ENCODE assay signal across 9 mouse cellular contexts in genomic region chr16:10849965-10850861, GRCm38 (mm10). TPM values are rescaled to one million over a fixed set of nuclear protein-coding genes. Genes with fewer than 3 reads are reported as not detected.
A peak's percentile ranks its signal among the peaks of the same experiment; 100 is the strongest.
DNase-seq lines count a peak whose midpoint lies in the region; ATAC-seq and TF ChIP-seq lines count a peak whose summit lies in the region.
"Had no signal": no experiment of that assay in that cellular context is flagged by ENCODE, and none has a peak within 500 bp of the region (broad histone marks: within the 10 kb centered on the region; RNA-seq: fewer than 3 reads in every experiment).

No protein-coding gene starts in this region.

- H3K4me2 ChIP-seq in heart, embryonic 13.5 days: no peak overlapping the region

- intact Hi-C loops in left cerebral cortex, postnatal 10 days (cut with DNase I): loop anchor here (5.0 kb wide), 1 partner anchor 278 kb away; no protein-coding TSS in a partner anchor

- H3K27me3 ChIP-seq in cerebellum, adult 2 months (ENCODE audit: control insufficient read depth, insufficient read depth, low read length): no peaks in the 10 kb centered on the region
- H3K27me3 ChIP-seq in heart, embryonic 13.5 days (replicated peaks): no peaks in the 10 kb centered on the region

- no peak for TF ChIP-seq CTCF in cerebellum, adult 2 months (IDR thresholded peaks at IDR 0.05; ENCODE audit: borderline replicate concordance, insufficient read depth, low read depth, low read length)

- H3K4me3 ChIP-seq in cerebellum, adult 2 months (replicated peaks; ENCODE audit: insufficient read depth, low read depth, low read length): peak overlapping the region; percentile 15
- H3K4me3 ChIP-seq in heart, embryonic 13.5 days: no peak overlapping the region

- ATAC-seq in heart, embryonic 13.5 days (ENCODE audit: extremely low read depth, insufficient number of reproducible peaks, low FRiP score, low TSS enrichment): no peak
- no peak for ATAC-seq in erythroblast, adult 5-6 weeks (replicated peaks; ENCODE audit: low FRiP score, poor library complexity, severe bottlenecking)

- peaks cover 32% of the 10 kb centered on the region for H3K4me1 ChIP-seq in cerebellum, adult 2 months (ENCODE audit: control insufficient read depth, insufficient read depth, low read length)
- peaks cover 36% of the 10 kb centered on the region for H3K4me1 ChIP-seq in heart, embryonic 13.5 days

- peak; percentile 29 to 63 for DNase-seq in left cerebral cortex, postnatal 10 days (ENCODE audit: extremely low spot score in 1 of 2, low spot score in 2 of 2)
- DNase-seq in left cerebral cortex, adult 11 months (ENCODE audit: low spot score): no peak
- DNase-seq in cerebellum, adult 2 months: peak; percentile 91 to 92
- peak; percentile 40 to 53 for DNase-seq in layer of hippocampus, postnatal 36 days
- peak; percentile 73 to 77 for DNase-seq in right cerebral cortex, postnatal 10 days (ENCODE audit: low spot score in 2 of 2)
- no peak for DNase-seq in spleen, postnatal 14 days (ENCODE audit: low spot score in 2 of 2)

- H3K9me3 ChIP-seq in heart, embryonic 13.5 days: no peaks in the 10 kb centered on the region

- H3K9ac ChIP-seq in heart, embryonic 13.5 days: no peak overlapping the region

- WGBS in cerebellum, adult 2 months: 21% methylated on average over 12 of the region's 12 CpGs
- WGBS in heart, embryonic 13.5 days: 52% methylated on average over 12 of the region's 12 CpGs

- H3K36me3 ChIP-seq in heart, embryonic 13.5 days: 0 out of 2 replicates have a peak, but pooled peaks cover 2% of the 10 kb centered on the region

- H3K27ac ChIP-seq in cerebellum, adult 2 months (ENCODE audit: insufficient read depth, low read length): peak overlapping the region; percentile 89
- 0 out of 2 replicates have a peak overlapping the region, but pooled peaks have one; percentile 24 for H3K27ac ChIP-seq in heart, embryonic 13.5 days (replicated peaks)

- no peak for TF ChIP-seq POLR2A in cerebellum, adult 2 months (IDR thresholded peaks at IDR 0.05; ENCODE audit: borderline replicate concordance, insufficient read depth, low read length)

RNA-seq across cellular contexts. Expression of gene Rmi2, which starts 15.4 kb away (rescaled TPM):
- total RNA-seq in left cerebral cortex, postnatal 10 days (2021): under 1 TPM; 0.19 to 0.51 TPM
- 0.52 and 0.74 TPM in 2 replicates for polyA plus RNA-seq in cerebellum, adult 2 months (2012; rRNA removed)
- 2.8 and 3.9 TPM in 2 replicates for polyA plus RNA-seq in heart, embryonic 13.5 days (2015; fragmentation: Nextera tagmentation; extraction: Ambion mirVana)
- total RNA-seq in layer of hippocampus, postnatal 36 days (2021): under 1 TPM; 0.20 to 0.28 TPM
- total RNA-seq in erythroblast, adult 5-6 weeks (2015; ENCODE audit: low replicate concordance): 0.96 and 3.8 TPM in 2 replicates
- total RNA-seq in erythroblast, adult 5-6 weeks (2017; ENCODE audit: low replicate concordance): 1.3 and 2.1 TPM in 2 replicates

RNA-seq across cellular contexts. Expression of gene Gm11172, which starts 37.5 kb away (rescaled TPM):
- total RNA-seq in left cerebral cortex, postnatal 10 days (2021): not detected
- polyA plus RNA-seq in cerebellum, adult 2 months (2012; rRNA removed): not detected in 2 replicates
- polyA plus RNA-seq in heart, embryonic 13.5 days (2015; fragmentation: Nextera tagmentation; extraction: Ambion mirVana): not detected in 2 replicates
- total RNA-seq in layer of hippocampus, postnatal 36 days (2021): not detected
- total RNA-seq in erythroblast, adult 5-6 weeks (2015; ENCODE audit: low replicate concordance): not detected in 2 replicates
- total RNA-seq in erythroblast, adult 5-6 weeks (2017; ENCODE audit: low replicate concordance): not detected in 2 replicates
- total RNA-seq: neutrophil, adult 5-6 weeks had no signal

RNA-seq across cellular contexts. Expression of gene Prm1, which starts 44.6 kb away (rescaled TPM):
- total RNA-seq in left cerebral cortex, postnatal 10 days (2021): not detected
- polyA plus RNA-seq in cerebellum, adult 2 months (2012; rRNA removed): not detected in 2 replicates
- 0.36 TPM in 1 of 2 replicates, not detected in the other for polyA plus RNA-seq in heart, embryonic 13.5 days (2015; fragmentation: Nextera tagmentation; extraction: Ambion mirVana)
- total RNA-seq in layer of hippocampus, postnatal 36 days (2021): not detected
- total RNA-seq in erythroblast, adult 5-6 weeks (2015; ENCODE audit: low replicate concordance): not detected in 2 replicates
- total RNA-seq in erythroblast, adult 5-6 weeks (2017; ENCODE audit: low replicate concordance): not detected in 2 replicates
- total RNA-seq: neutrophil, adult 5-6 weeks had no signal

RNA-seq across cellular contexts. Expression of gene Prm2, which starts 54.3 kb away (rescaled TPM):
- total RNA-seq in left cerebral cortex, postnatal 10 days (2021): not detected
- polyA plus RNA-seq in cerebellum, adult 2 months (2012; rRNA removed): not detected in 2 replicates
- not detected in 2 replicates for polyA plus RNA-seq in heart, embryonic 13.5 days (2015; fragmentation: Nextera tagmentation; extraction: Ambion mirVana)
- not detected for total RNA-seq in layer of hippocampus, postnatal 36 days (2021)
- total RNA-seq in erythroblast, adult 5-6 weeks (2015; ENCODE audit: low replicate concordance): not detected in 2 replicates
- total RNA-seq in erythroblast, adult 5-6 weeks (2017; ENCODE audit: low replicate concordance): not detected in 2 replicates
- total RNA-seq: neutrophil, adult 5-6 weeks had no signal

RNA-seq across cellular contexts. Expression of gene Prm3, which starts 59.5 kb away (rescaled TPM):
- total RNA-seq in left cerebral cortex, postnatal 10 days (2021): not detected
- not detected in 2 replicates for polyA plus RNA-seq in cerebellum, adult 2 months (2012; rRNA removed)
- not detected in 2 replicates for polyA plus RNA-seq in heart, embryonic 13.5 days (2015; fragmentation: Nextera tagmentation; extraction: Ambion mirVana)
- total RNA-seq in layer of hippocampus, postnatal 36 days (2021): not detected
- total RNA-seq in erythroblast, adult 5-6 weeks (2015; ENCODE audit: low replicate concordance): not detected in 2 replicates
- total RNA-seq in erythroblast, adult 5-6 weeks (2017; ENCODE audit: low replicate concordance): not detected in 2 replicates
- total RNA-seq: neutrophil, adult 5-6 weeks had no signal

Comparison
In these comparisons a context has a peak if more than half of its experiments do, and no peak if none do; other contexts are left out.
1. DNase-seq: peak in left cerebral cortex, postnatal 10 days (2 of 2), cerebellum, adult 2 months (2 of 2), layer of hippocampus, postnatal 36 days (2 of 2) and right cerebral cortex, postnatal 10 days (2 of 2); none in left cerebral cortex, adult 11 months (single experiment) and spleen, postnatal 14 days (0 of 2).